Mouse (Mus musculus) T-cell, adult 2 months (primary cell): ENCODE results near the gene Sema6d.
"Not testable (repeated sequence)": the region's sequence is repeated elsewhere in the genome, so short reads cannot be mapped to it uniquely, and the experiment has no call there.

Experiments
- DNase-seq: peaks from one replicate; pipeline ENCODE4 v3.0.0; 2022; ENCODE audit warnings: low spot score

Gene Sema6d

GRCm38 (mm10) chr2:124293601-124294000 lies 203.8 kb downstream of the Sema6d start:
- no peak for DNase-seq

- DNase-seq: no peak
Observed at GRCm38 (mm10) chr2:124298351-124298750, 208.6 kb downstream of the Sema6d start.

- DNase-seq: no peak
Observed at GRCm38 (mm10) chr2:124298872-124299271, 209.1 kb downstream of the Sema6d start.

- no peak for DNase-seq
Observed at GRCm38 (mm10) chr2:124308605-124309004, 218.8 kb downstream of the Sema6d start.

- DNase-seq: no peak
Observed at GRCm38 (mm10) chr2:124309361-124310128, 219.8 kb downstream of the Sema6d start.

- no peak for DNase-seq
Observed at GRCm38 (mm10) chr2:124322528-124323215, 232.9 kb downstream of the Sema6d start.

GRCm38 (mm10) chr2:124324107-124324724 lies 234.4 kb downstream of the Sema6d start:
- DNase-seq: no peak

GRCm38 (mm10) chr2:124329473-124330130 lies 239.8 kb downstream of the Sema6d start:
- DNase-seq: no peak

GRCm38 (mm10) chr2:124332890-124333289 lies 243.1 kb downstream of the Sema6d start:
- DNase-seq: no peak

GRCm38 (mm10) chr2:124334655-124335054 lies 244.9 kb downstream of the Sema6d start:
- DNase-seq: not testable (repeated sequence)

- DNase-seq: no peak
Observed at GRCm38 (mm10) chr2:124338296-124338695, 248.5 kb downstream of the Sema6d start.

- DNase-seq: no peak
Observed at GRCm38 (mm10) chr2:124354191-124354590, 264.4 kb downstream of the Sema6d start.

- no peak for DNase-seq
Observed at GRCm38 (mm10) chr2:124354716-124355115, 264.9 kb downstream of the Sema6d start.

GRCm38 (mm10) chr2:124369291-124369690 lies 279.5 kb downstream of the Sema6d start:
- no peak for DNase-seq

GRCm38 (mm10) chr2:124369991-124370390 lies 280.2 kb downstream of the Sema6d start:
- DNase-seq: no peak

GRCm38 (mm10) chr2:124371363-124371762 lies 281.6 kb downstream of the Sema6d start:
- no peak for DNase-seq

GRCm38 (mm10) chr2:124385053-124385452 lies 295.3 kb downstream of the Sema6d start:
- DNase-seq: no peak

- no peak for DNase-seq
Observed at GRCm38 (mm10) chr2:124385722-124386121, 296.0 kb downstream of the Sema6d start.

GRCm38 (mm10) chr2:124388269-124388668 lies 298.5 kb downstream of the Sema6d start:
- DNase-seq: no peak

GRCm38 (mm10) chr2:124396733-124397132 lies 307.0 kb downstream of the Sema6d start:
- no peak for DNase-seq

GRCm38 (mm10) chr2:124397304-124397703 lies 307.5 kb downstream of the Sema6d start:
- DNase-seq: no peak

GRCm38 (mm10) chr2:124399611-124400010 lies 309.8 kb downstream of the Sema6d start:
- DNase-seq: no peak
